Mouse (Mus musculus): ENCODE measurements at regions not wholly inside any gene's neighbourhood (a gene's known extent, or its start where the extent isn't known, plus 50 kb on each side); places are given as distances from the start of the nearest gene placed in this dataset.

GRCm38 (mm10) chr3:65442946-65443345 is 50.5 kb upstream of the Ssr3 start:
- no peak for TF ChIP-seq CTCF (IDR thresholded peaks at IDR 0.05)
- TF ChIP-seq EP300 (IDR thresholded peaks at IDR 0.05), result no peak

Data from lung, postnatal 0 days (tissue).